Mouse (Mus musculus) E14TG2a.4 (cell line): Measurements from ENCODE around the gene Usp10.

Experiments used
- CTCF ChIP-seq: conservative IDR thresholded peaks from 2 replicates; pipeline ENCODE4 v1.5.1; 2014; ENCODE audit warnings: low read length
- POU5F1 ChIP-seq: IDR thresholded peaks from 2 replicates; pipeline ENCODE4 v1.6.1; 2014; ENCODE audit warnings: low read length, borderline replicate concordance

DNA sequence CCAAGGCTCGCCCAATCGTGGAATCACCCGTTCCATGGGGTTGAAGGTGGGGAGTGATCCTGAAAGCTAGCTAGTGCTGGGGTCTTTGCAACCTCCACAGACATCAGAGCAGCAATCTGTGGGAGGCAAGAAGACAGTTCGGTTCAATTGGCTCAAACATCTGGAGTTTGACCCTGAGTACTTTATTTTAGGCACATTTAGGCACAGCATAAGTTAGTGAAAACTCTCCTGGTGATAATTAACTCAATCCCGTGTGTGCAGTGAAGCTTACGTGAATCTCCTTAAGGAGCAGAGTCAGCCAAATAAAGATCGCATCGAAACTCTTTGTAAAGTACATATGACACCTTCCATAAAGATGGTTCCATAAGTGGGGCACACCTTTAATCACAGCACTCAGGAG, 28.2 kb upstream of the Usp10 start:
- TF ChIP-seq CTCF (no peak), POU5F1 (no peak)
